Mouse (Mus musculus): ENCODE data around the gene Rer1.

The Rer1 gene

DNA sequence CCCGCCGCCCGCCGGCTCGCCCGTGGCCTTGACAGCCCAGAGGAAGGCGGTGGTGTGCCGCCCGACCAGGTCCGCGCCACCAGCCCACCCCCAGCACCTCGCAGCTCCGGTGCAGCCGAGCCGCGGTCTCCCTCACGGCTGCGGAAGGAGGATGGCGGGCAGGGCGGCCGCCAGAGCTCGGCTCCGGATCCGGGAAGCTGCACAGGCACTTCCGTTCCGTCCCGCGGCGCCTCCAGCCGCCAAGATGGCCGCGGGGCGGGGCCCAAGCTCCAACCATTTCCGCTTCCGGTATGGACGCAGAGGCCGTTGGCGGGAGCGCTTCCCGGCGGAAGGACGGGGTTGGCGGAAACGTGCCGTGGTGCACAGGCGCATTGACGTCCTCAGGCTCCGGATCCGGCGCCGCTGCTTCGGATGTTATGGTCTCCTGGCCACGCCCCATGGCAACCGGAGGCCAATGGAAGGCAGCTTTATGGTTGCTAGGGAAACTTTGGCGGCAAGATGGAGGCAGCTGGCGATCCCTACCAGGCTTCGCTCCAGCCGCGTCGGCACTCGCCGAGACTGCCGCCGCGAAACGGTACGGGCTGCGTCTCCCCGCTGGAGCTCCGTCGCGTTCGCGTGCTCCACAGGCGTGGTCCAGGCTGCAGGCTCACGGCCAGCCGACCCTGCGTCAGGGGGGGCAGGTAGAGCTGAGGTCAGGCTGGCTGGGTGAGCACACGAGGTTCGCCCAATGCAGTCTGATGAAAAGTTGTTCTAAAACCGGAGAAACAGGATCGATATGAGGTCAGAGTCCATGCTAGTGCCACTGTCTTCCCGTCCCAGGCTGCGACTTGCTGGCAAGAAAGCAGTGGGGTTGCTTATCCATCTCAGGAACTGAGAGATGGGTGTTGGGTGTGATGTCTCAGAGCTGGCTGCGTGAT lies at the start of gene Rer1, which contains the start of gene Morn1:
Gene Rer1 (minus strand): TSS at position 275 of the 917 bp plus-strand sequence.
Gene Morn1 (plus strand): TSS at position 470 of the 917 bp plus-strand sequence.
- peak; percentile 100 for DNase-seq (ENCODE audit: extremely low spot score)

DNA sequence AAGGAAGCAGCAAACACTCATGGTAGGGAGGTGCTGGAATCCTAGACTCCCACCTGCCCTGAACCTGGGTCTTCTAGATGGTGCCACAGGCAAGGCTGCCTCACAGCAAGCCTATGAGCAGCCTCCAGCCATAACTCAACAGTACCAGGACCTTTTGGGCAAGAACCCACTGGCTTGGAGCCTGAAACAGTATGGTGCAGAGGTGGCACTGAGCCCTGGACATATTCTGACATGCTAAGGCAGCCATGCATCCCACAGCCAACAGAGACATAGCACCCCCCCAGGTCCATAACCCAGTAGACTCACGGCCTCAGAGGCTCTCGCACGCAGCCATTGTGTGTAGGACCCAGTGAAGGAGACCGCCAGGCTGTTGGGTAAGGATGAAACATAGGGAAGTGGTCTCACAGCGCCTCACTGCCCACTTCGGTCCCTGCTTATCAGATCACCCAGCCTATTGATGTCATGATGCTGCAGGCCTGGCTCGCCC lies 48.5 kb upstream of the Rer1 start:
- no peak for DNase-seq (ENCODE audit: extremely low spot score)

DNA sequence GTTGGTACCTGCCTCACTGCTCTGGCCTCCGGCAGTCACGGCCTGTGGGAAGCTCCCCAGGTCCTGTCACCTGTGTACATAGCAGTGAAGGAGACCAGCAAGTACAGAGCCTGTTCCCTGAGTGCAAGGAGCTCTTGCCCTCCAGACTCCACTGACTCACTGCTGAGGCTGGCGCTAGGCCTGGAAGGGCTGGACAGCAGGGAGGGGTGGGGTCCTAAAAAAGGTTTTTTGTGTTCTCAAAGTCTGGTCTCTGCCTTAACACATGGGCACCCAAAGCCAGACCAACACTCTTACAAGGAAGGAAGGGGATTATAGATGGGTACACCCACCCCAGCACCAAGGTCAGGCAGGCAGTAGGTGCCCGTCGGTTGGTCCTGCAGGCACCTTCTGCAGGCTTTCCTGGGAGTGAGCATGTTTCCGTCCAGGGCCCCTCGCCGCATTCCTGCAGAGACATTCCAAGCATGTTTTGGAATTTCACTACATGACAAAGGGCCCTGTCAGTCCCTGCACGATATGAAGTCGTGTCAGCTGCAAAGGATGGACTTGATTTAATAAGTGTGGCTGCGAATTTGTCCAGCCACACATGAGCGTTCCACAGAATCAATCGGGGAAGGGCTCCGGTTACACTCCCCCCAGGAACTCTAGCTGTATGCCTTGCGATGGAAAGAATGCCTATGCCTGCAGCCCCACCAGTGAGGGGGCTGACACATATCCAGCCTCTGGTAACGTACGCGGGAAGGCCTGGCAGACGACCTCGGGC lies 47.7 kb upstream of the Rer1 start:
- peak; percentile 42 for DNase-seq (ENCODE audit: extremely low spot score)

DNA sequence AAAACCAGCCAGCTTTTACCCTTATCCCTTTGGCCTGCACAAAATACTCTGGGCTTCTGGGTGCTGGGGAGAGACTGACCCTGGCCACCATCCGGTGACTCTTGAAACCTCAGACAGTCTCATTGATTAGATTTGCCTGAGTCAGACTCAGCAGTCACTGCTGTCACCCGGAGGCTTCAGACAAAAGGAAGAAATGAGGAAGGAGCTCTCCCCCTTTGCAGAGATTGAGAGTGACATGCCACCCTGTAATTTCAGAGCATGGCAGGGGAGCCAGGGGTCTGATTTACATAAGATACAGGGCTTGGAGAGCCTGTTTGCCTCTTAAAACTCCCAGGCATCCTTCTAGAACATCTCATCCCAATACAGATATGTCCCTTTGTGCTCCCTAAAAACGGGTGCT lies 47.0 kb upstream of the Rer1 start:
- no peak for DNase-seq (ENCODE audit: extremely low spot score)

DNA sequence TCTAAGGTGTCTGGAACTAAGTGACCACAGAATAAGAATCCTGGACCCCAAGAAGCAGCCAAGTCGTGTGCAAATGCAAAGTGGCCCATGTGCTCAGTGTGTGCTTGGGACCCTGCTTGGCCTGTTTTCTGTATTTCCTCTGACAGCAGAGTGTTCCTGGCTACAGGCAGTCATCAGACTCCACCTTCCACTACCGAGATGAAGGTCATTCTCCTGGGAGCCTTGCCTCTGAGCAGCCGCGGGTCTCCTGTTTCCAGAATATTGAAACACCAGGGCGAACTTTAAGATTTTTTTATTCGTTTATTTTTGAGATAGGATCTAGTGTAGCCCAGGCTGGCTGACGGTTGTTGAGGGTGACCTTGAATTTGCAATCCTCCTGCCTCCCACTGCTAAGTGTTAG lies 44.4 kb upstream of the Rer1 start:
- no peak for DNase-seq (ENCODE audit: extremely low spot score)

DNA sequence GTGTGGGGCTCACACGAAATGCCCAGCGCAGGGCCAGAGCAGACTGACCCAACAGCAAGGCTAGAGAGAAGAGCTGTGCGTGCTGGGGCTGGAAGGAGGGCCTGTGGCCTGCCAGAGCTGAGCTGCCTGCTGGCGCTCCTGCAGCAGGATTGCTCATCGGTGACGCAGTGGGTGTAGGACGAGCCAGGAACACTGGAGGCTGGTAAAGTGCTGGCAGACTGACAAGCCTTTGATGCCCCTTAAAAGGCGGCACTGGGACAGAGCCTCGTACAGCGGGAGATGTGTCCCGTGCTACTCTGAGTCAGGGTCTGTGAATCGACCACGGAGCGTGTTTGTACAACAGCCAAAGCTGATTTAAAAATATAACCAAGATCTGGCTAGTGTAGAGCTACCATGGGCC lies 43.8 kb upstream of the Rer1 start:
- DNase-seq (ENCODE audit: extremely low spot score) = no peak

DNA sequence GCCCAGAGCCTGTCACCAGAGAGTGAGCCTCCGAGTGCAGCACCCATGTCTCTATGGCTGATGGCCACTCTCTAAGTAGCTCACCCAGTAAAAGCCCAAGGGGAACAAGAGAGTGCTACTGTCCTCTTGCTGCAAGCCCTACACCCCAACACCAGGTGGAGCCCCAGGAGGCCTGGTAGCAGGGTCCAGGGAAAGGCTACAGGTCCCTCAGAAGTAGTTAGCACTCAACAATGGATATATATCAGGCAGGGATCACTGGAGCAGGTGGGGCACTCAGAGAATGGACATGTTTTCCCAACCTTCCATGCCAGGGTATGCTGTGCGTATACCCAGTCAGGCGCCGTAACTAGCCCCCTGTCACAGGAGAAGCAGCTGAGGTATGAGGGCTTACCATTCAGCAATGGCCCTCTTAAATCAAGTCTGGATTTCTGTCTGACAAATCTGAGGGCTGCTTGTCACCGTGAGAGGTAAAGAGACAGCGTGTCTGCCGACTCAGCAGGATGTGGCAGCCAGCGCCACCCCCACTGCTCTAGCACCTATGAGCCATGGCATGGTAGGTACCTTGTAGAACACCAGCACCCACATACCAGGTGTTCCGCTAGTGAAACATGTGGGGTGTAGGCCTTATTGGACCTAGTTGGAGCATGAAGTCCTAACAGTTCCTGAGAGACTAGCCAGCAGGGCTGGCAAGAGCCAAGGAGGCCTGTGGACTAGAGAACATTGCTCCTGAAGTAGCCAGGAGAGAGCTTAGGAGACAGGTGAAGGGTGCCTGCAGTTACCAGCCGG lies 43.1 kb upstream of the Rer1 start:
- DNase-seq (ENCODE audit: extremely low spot score) = no peak

DNA sequence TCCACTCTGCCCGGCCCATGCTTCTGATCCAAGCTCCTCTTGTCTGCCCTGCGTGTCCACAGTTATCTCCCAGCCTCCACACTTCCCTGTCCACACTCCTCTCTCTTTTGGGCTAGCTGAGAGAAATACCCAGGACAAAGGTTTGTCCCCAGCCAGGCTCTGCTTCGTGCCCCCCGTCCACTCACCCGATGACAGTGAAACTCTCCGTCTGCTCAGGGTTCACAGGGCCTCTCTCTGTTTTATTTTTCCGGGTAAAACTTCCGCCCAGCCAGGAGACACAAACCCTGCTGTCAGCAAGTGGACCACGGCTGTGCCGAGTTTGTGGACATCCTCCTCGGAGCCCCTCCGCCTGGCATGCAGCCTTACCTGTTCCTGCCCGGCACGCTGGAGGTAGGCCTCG lies 42.2 kb upstream of the Rer1 start:
- DNase-seq (ENCODE audit: extremely low spot score) = no peak

DNA sequence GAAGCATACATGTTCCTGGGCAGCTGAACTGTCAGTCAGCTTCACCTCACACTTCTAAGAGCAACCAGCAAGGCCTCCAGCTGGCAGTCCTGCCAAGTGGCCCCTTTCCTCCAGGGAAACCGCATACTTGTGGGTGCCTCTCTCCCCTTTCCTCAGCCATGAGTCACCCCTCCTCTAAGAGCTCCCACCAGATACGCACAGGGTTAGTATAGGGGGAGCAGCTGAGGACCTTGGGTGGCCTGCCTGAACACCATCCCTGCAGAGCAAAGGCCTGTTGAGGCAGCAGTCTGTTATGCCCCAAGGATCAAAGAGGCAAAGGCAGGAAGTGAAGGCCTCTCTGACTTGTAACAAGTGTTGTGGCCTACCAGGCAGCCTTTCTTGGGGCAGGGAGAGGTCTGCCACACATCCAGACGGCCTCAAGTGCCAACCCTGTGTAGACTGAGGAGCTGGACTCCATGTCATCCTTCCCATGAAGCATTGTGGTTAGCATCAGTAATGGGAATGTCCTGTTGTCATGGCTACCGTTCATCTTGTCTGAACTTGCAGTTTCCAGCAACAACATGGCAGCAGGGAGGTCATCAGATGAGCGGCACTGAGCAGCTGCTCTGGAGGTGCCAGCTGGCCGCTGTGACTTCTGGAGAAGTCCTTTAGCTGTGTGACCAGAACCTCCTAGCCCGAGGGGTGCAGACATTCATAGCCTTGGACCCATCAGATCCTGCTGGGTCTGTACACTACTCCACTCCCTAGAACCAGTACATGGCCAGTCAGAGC lies 40.6 kb upstream of the Rer1 start:
- DNase-seq (ENCODE audit: extremely low spot score) = no peak

DNA sequence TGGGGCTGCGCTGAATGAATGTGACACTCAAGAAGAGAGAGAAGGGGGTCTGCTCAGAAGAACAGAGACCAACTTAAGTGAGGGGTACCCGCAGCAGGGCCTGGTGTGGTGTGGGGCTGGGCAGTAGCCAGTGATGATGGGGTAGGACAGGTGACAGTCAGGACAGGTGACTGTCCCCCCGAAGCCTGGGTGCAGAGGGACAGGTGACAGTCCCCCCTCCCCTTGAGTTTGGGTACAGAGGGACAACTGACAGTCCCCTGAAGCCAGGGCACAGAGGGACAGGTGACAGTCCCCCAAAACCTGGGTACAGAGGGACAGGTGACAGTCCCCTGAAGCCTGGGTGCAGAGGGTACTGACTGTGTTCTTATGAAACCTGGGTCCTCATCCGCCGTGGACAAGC lies 40.0 kb upstream of the Rer1 start:
- DNase-seq (ENCODE audit: extremely low spot score) = no peak

DNA sequence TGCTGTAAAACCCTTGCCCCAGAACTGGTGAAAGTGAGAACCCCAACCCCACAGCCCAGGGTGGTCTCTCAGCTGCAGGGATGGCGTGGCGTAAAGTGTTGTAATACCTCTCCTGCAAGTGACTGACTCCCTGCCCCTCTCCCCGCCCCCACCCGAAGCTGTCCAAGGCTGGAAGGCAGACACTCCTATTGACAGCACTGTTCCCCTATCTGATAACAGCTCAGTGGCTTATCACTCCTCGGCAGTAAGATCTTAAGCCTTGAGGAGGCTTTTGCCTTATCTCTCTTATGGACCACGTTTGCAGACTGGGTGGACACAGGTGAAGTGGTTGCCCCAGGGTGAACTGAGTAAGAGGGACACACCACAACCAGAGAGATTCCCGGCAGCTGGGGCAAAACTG lies 39.1 kb upstream of the Rer1 start:
- no peak for DNase-seq (ENCODE audit: extremely low spot score)

DNA sequence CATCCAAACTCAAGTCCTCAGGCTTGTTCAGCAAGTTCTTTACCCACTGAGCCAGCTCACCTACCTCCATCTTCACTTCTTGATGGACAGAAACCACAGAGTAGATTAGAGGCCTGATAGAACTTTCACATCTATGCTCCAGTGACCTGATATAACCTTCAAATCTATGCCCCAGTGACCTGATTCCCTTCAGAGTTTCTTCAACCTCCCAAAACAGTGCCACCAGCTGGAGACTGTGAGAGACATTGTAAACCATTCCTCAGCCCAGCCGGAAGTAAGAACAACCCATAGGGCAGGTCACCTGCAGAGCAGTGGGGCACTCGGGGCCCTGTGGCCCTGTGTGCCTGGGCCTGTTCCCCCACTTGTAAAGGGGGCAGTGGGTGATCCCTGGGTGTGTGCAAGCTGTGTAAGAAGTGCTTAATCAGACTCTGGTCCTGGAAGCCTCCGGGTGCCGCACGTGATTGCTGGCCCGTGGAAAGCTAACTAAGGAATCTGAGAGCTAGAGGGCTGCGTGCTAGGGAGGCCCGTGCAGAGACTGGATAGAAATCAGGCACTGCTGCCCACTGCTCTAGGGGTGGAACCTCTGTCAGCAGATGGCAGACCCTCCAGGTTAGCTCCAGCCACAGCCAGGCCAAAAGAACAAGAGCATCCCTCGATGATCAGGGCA lies 37.8 kb upstream of the Rer1 start:
- no peak for DNase-seq (ENCODE audit: extremely low spot score)

DNA sequence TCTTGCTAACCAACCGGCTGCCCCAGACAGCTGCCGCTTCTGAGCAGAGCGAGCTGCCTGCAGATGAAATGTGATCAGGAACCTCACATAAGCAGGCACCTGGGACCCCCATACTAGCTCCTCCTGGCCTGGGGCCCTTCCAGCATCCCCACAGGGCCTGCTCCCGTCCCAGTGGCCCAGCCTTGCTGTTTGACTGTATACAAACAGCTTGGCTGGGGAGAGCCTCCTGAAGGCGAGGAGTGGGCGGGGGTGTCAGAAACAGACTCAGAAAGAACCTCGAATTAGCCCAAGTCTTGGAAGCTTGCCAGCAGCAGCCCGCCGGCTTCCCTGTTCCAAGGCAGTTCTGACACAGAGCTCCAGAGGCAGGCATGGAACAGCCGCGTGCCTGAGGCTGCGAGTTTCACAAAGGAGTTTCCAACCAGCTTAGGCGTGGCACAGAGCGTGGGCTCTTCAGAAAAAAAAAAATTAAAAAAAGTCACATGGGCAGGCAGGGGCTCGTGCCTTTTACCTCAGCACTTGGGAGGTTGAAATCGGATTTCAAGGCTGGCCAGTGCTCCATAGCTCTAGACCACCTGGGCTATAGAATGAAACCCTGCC lies 36.4 kb upstream of the Rer1 start:
- DNase-seq (ENCODE audit: extremely low spot score) = no peak

DNA sequence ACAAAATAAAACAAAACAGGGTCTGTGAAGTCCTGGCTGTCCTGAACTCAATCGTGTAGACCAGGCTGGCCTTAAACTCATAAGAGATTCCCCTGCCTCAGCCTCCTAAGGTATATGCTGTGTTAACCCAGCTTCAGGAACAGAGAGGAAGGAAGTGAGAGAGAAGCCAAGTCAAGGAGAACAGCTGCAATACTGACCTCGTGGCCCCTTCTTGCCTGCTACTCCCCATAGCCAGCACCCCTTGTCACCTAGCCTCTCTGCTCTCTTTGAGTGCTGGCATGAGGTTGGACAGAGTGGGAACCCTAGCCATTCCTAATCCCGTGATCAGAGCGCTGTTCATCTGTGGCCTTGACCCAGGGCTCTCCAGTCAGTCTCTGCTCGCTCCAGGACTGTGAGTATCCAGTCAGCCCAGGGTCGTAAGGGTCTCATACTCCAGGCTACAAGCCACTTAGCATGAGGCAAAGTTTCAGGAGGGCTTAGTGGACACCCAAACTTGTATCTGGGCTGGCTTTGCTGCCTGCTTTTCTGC lies 35.8 kb upstream of the Rer1 start:
- no peak for DNase-seq (ENCODE audit: extremely low spot score)

DNA sequence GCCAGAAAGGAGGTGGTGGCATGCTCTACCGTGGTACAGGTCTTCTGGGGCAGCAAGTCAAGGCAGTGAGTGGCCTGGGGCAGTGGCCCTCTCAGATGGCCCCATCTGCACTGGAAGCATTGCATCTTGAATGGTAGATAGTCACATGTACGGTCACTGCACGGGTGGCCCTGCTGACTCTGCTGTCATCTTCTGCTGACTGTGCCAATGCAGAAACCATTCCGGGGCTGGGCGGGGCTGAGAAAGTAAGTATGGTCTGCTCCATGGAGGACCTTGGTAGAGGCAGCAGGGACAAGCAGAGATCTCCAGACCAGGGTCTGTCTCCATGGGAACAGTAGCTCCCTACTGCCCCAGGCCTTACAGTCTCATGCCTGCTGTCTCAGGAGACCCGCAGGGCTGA lies 35.0 kb upstream of the Rer1 start:
- DNase-seq (ENCODE audit: extremely low spot score) = no peak

DNA sequence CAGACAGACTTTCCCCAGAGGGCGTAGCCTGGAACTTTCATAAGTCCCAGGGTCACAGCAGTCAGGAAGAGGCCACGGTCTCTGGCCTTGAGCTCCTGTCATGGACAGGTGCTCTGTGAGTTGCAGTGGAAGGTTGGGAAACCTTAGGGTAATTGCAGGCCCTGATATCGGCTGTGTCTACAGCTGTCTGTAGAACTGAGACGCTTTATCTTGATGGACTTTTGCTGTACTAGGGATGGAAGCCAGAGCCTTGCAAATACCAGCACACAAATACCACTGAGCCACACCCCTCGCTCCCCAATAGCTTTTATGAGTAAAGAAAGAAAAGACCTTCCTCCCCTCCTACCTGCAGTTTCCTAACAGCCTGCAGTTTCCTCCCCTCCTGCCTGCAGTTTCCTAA lies 34.4 kb upstream of the Rer1 start:
- no peak for DNase-seq (ENCODE audit: extremely low spot score)

DNA sequence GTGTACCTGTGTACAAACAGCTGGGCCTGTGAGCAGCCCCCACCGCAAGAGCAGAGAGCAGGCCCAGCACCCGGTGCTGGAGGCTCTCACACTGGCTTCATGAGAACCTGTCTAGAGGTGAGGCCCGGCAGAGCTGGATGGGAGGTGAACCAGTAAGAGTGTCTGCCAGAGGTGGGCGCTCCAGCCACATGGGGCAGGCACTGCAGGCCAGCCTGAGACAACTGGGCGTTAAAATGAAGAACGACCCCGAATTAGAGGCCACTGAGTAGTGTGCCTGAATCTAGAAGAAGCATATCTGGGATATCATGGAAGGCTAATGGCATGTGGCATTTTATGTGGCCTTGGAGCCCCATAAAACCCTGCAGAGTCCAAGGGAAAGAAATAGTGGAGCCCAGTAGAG lies 33.9 kb upstream of the Rer1 start:
- DNase-seq (ENCODE audit: extremely low spot score) = no peak

DNA sequence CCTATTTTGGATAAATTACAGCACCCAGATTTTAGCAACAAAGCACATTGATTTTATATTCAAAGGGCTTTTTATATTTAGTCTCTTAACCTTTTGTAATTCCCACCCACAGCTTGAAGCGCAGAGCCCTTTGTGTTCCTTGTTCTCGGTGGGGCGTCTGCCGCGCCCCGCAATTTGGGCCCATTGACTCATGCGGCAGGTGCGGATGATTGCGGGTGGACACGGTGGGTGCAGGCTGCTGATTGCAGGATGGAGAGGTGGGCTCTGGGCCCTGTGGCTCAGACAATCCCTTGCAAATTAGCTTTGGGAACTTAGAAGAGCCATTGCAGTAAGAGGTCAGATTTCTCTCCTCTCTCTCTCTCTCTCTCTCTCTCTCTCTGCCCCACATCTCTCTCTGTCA lies 32.1 kb upstream of the Rer1 start:
- DNase-seq (ENCODE audit: extremely low spot score) = no peak

DNA sequence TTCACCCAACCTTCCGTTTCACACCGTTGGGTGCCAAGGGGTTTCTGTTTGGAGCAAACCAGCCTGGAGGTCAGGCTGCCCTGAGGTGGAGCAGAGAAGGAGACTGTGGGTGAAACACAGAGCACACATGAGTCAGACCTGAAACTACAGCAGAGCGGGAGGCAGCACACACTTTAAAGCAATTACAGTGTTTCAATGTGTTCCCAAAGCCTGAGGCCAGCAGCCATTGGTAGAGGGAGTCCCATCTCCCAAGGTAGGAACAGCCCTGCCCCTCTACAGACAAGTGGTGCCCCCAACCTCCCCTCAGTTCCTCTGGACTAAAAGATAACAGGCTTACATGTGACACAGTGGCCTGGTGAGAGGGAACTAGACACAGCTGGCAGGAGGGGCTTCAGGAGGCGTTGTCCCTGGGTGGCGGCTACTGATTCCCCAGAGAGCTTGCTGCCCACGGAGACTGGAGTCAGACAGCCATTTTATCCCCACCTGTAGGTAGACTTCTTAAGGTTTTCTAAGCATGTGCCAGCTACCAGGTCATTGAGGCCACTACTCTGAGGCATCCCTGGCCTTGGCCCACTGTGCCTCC lies 31.3 kb upstream of the Rer1 start:
- no peak for DNase-seq (ENCODE audit: extremely low spot score)

DNA sequence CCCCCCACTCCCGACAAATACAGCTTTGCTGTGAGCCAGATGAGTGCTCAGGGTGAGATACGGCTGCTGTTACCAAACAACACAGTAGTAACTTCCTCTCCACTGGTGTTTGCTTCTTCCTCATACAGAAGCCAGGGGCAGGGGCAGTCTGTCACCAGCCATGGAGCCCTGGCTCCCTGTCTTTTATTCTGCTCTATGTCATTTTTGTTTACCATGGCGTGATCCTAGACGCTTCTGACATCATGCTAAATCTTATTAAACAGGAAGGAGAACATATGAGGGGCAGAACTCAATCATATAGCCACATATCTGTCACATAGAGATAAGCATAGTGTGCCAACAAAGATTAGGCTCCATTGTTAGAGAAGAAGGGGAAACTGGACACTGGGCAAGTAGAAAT lies 30.4 kb upstream of the Rer1 start:
- no peak for DNase-seq (ENCODE audit: extremely low spot score)
